Mouse (Mus musculus) kidney, adult 9 months (tissue): ENCODE results near the gene 4930412O13Rik.
A peak's percentile ranks its signal among the peaks of the same experiment; 100 is the strongest.

Source experiments
- DNase-seq: peaks from one replicate; pipeline ENCODE4 v3.0.0; 2022

4930412O13Rik gene

DNA sequence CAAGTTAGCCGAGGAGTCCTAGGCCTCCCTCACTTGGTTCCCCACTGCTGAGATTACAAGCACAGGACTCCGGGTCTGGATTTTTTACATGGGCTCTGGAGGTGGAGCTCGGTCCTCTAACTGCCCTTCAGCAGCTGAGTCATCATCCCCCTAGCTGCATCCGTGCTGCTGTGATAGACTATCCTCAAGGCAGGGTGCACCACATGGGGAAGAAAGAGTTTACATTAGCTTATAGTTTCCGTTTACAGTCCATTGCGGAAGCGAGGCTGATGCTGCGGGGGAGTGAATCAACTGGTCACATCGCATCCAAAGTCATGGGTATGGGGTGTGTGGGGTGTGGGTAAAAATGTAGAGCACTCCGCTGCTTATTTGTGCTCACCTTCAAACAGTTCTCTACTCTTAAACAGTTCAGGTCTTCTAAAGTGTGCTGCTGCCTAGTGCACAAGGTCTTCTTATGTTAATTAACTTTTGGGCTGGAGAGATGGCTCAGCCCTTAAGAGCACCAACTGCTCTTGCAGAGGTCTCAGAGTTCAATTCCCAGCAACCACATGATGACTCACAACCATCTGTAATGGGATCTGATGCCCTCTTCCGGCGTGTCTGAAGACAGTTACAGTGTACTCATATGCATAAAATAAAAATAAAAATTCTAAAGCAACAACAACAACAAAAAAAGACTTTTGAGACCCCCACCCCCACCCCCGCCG lies 23.0 kb downstream of the 4930412O13Rik start:
- DNase-seq, result no peak

DNA sequence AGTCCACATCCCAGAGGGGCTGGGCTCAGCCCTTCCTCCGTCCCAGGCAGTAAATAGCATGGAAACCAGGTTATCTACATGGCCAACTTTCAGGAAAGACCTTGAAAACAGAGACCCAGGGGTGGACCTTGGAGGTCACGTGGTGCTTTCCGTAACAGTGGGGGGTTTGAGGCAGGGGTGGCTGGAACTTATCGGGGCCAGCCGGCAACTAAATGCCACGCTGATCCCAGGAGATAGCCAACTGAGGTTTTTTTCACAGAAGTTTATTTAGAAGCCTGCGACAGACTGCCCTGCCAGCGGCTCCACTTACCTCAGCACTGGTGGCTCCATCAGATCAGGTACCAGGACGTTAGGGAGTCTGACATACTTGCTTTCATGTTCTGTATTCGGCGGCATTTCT lies 24.9 kb downstream of the 4930412O13Rik start:
- peak; percentile 38 for DNase-seq

DNA sequence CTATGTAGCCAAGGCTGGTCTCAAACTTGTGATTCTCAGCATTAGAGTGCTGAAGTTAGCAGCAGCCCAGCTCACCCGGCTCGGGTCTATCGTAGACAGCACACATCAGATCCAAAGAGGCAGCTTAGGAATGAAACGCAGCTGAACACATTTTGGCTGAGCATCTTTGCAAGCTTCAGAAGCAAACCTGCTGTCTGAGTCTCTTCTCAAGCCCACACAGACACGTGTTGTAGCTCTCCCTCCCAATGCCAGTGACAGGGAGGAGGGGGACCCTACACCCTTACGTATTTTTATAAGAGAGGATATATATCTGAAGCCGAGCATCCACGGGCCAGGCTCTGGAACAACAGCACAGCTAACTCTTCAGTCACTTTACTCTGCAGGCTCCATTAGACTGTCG lies 36.5 kb downstream of the 4930412O13Rik start:
- DNase-seq, result no peak

DNA sequence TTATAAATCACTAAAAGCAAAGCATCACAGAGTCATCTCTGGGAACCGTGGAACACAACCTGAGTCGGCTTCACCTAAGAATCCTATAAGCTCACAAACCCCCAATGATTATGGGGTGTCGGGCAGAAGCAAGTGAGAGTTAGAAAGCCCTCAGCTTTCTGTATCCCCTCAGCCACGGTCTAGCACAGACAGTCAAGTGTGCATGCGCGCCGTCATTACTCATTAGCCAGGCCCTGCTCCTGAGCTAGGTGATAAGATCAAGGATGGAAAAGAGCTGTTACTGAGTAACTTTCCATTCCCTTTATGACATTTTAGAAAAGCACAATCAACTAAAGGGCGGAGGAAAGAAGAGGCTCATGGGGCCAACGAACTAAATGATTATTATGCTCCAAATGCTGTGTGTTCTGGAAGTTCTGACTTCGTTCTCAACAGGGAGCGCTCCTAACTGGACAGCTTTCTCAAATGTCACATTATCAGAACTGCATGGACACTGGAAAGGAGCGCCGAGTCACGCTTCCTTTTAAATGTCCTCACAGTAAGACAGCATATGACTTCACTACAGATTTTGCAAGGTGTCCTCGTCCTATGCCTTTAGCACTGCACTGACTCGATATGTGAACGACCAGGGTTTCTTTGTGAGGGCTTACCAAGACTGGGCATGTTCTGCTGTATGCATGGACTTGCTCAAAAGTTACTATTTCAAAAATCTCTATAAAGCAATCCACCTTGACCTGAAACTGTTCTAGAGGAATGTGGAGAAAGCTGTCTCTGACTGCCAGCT lies 37.8 kb downstream of the 4930412O13Rik start:
- DNase-seq, result peak; percentile 78

DNA sequence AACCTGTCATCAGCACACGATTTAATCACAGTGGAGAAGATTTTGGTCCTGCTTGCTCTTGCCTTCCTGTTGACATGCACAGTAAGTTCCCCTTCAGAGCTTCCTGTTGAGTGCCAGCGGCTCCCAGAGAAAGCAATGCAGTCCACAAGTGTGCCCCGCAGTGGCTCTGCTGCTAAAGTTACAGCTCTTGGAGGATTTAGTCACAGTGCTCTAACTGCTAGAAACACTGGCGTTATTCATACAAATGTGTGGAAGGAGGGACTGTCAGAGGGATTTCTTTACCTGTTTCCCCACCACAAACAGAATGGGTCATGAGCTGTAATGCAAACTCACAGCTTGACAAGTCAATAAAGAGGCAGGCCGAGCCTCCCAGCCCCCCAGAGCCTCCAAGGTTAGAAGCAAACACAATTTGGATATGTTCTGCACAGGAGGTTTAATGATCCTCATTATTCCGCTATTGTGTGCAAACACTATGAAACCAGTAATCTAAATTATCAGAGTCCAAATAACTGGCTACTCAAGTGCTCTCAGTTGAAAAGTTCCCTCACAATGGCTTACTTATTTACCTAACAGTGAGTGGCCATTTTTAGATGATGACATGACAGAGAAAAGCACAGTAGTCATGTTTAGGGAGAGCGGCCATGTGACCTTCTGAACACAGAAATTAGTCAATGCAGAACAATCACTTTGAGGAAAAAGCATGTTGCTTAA lies 45.3 kb downstream of the 4930412O13Rik start:
- peak; percentile 16 for DNase-seq

DNA sequence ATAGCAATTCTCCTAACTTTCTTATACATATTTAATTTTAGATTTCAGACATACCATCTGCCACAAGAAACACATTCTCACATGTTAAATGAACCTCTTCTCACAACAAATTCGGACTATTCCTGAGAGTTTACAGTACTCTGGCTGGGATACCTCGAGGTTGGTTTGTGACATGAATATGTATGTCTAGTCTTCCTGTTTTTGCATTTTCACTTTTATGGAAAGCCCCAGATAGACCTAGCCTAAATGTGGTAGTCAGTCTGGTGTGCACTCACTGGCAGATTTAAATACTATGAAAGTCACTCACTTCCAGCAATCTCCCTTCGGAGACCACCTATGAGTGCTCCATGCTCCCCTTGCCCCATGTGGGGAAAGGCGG lies 45.8 kb downstream of the 4930412O13Rik start:
- DNase-seq, result no peak
